Mouse (Mus musculus) lung, embryonic 14.5 days (tissue): ENCODE data around the gene Myo9a. TPM values are rescaled to one million over a fixed set of nuclear protein-coding genes. Genes with fewer than 3 reads are reported as not detected.
A peak's percentile ranks its signal among the peaks of the same experiment; 100 is the strongest.

Experiments used
- ATAC-seq: fragments of 200-750 bp; cut with Nextera tagmentation; 2 replicates; pipeline ENCODE4 v1.8.0; 2017; ENCODE audit warnings: mild to moderate bottlenecking, moderate TSS enrichment, moderate library complexity; ENCODE audit not compliant: insufficient read depth
- DNase-seq: peaks from one replicate; pipeline ENCODE4 v3.0.0-alpha.2; 2015
- H3K27ac ChIP-seq: fragments of 300-500 bp; sonication (generic); 2 replicates; pipeline ENCODE4 v1.5.1; 2014; ENCODE audit warnings: low read depth, mild to moderate bottlenecking, moderate library complexity
- H3K27me3 ChIP-seq: fragments of 300-500 bp; sonication (generic); 2 replicates; pipeline ENCODE4 v1.6.1; 2014; ENCODE audit warnings: low read length, control low read depth; ENCODE audit not compliant: insufficient read depth
- H3K36me3 ChIP-seq: fragments of 300-500 bp; sonication (generic); 2 replicates; pipeline ENCODE4 v1.6.1; 2014; ENCODE audit warnings: control low read depth; ENCODE audit not compliant: insufficient read depth
- H3K4me1 ChIP-seq: fragments of 300-500 bp; sonication (generic); 2 replicates; pipeline ENCODE4 v1.6.1; 2014; ENCODE audit warnings: antibody characterized with exemption, control low read depth; ENCODE audit not compliant: insufficient read depth
- H3K4me2 ChIP-seq: fragments of 300-500 bp; sonication (generic); 2 replicates; pipeline ENCODE4 v1.6.1; 2014; ENCODE audit warnings: mild to moderate bottlenecking
- H3K4me3 ChIP-seq: fragments of 300-500 bp; sonication (generic); 2 replicates; pipeline ENCODE4 v1.5.1; 2014; ENCODE audit warnings: low read depth, low read length
- H3K9ac ChIP-seq: fragments of 300-500 bp; sonication (generic); 2 replicates; pipeline ENCODE4 v1.6.1; 2014
- H3K9me3 ChIP-seq: fragments of 300-500 bp; sonication (generic); 2 replicates; pipeline ENCODE4 v1.6.1; 2016; ENCODE audit warnings: low read depth, low read length, control low read depth
- CTCF ChIP-seq: IDR thresholded peaks from 2 replicates; pipeline ENCODE4 v1.5.1; 2016; ENCODE audit warnings: antibody characterized with exemption, low read depth
- WGBS: fragments of 180-500 bp; shearing (Covaris S2); extraction: QIAGEN DNeasy Blood & Tissue Kit; methylation state at CpG from one replicate; pipeline ENCODE4 v1.1.7; 2014; 5-methylcytosine and 5-hydroxymethylcytosine counted together
- polyA plus RNA-seq: library from polyadenylated mRNA; unstranded; fragments of >200 nt; fragmentation: Nextera tagmentation; extraction: Ambion mirVana; gene quantifications from 2 replicates; pipeline ENCODE4 v1.2.1, GENCODE M21; 2014

Gene Myo9a
- polyA plus RNA-seq, 1 experiment from 2014 or later: 17.6 TPM

- WGBS: 44% methylated on average over 12 of the region's 12 CpGs
- H3K4me2 ChIP-seq: no peak overlapping the region
- no peak for TF ChIP-seq CTCF
- H3K27ac ChIP-seq: 0 out of 2 replicates have a peak overlapping the region, but pooled peaks have one; percentile 40
- no peaks in the 10 kb centered on the region; the same call in 1 of the 2 replicates for H3K4me1 ChIP-seq
- H3K36me3 ChIP-seq: no peaks in the 10 kb centered on the region
- no peaks in the 10 kb centered on the region for H3K27me3 ChIP-seq
- ATAC-seq: no peak
- DNase-seq: no peak
- no peaks in the 10 kb centered on the region for H3K9me3 ChIP-seq
- H3K4me3 ChIP-seq: no peak overlapping the region
- no peak overlapping the region for H3K9ac ChIP-seq
Observed at GRCm38 (mm10) chr9:59940913-59941884, 190.5 kb downstream of the Myo9a start.

GRCm38 (mm10) chr9:59941885-59942350 is 191.2 kb downstream of the Myo9a start:
- no peak for ATAC-seq

GRCm38 (mm10) chr9:59942501-59943085 is 191.9 kb downstream of the Myo9a start:
- no peak for TF ChIP-seq CTCF
- Histone ChIP-seq H3K36me3 (no peaks in the 10 kb centered on the region), H3K9me3 (no peaks in the 10 kb centered on the region), H3K27ac (no peak overlapping the region), H3K27me3 (no peaks in the 10 kb centered on the region), H3K4me2 (no peak overlapping the region), H3K9ac (no peak overlapping the region), H3K4me3 (no peak overlapping the region), H3K4me1 (no peaks in the 10 kb centered on the region; the same call in 1 of the 2 replicates)
- ATAC-seq: no peak
- peak; percentile 37 for DNase-seq
- 34% methylated on average over 5 of the region's 5 CpGs for WGBS

More at GRCm38 (mm10) chr9:59941885-59942350, 191.2 kb downstream of the Myo9a start:
- Histone ChIP-seq H3K4me1 (no peaks in the 10 kb centered on the region; the same call in 1 of the 2 replicates), H3K9me3 (no peaks in the 10 kb centered on the region), H3K4me3 (no peak overlapping the region), H3K36me3 (no peaks in the 10 kb centered on the region), H3K27me3 (no peaks in the 10 kb centered on the region), H3K9ac (no peak overlapping the region), H3K4me2 (no peak overlapping the region), H3K27ac (peak overlapping the region; percentile 40; the same call in 1 of the 2 replicates)
- peak; percentile 17 for DNase-seq
- TF ChIP-seq CTCF: no peak
- 14% methylated on average over 9 of the region's 9 CpGs for WGBS

GRCm38 (mm10) chr9:59943826-59944225 is 193.1 kb downstream of the Myo9a start:
- Histone ChIP-seq H3K9ac (no peak overlapping the region), H3K27me3 (no peaks in the 10 kb centered on the region), H3K4me1 (no peaks in the 10 kb centered on the region; the same call in 1 of the 2 replicates), H3K27ac (no peak overlapping the region), H3K4me2 (no peak overlapping the region), H3K4me3 (no peak overlapping the region), H3K9me3 (no peaks in the 10 kb centered on the region), H3K36me3 (no peaks in the 10 kb centered on the region)
- ATAC-seq (no peak), DNase-seq (no peak)
- no peak for TF ChIP-seq CTCF
- 80% methylated on average over 6 of the region's 6 CpGs for WGBS

GRCm38 (mm10) chr9:59945241-59945640 is 194.5 kb downstream of the Myo9a start:
- Histone ChIP-seq H3K4me1 (no peaks in the 10 kb centered on the region), H3K9me3 (no peaks in the 10 kb centered on the region), H3K27me3 (no peaks in the 10 kb centered on the region), H3K36me3 (no peaks in the 10 kb centered on the region), H3K27ac (no peak overlapping the region), H3K9ac (no peak overlapping the region), H3K4me3 (no peak overlapping the region), H3K4me2 (no peak overlapping the region)
- ATAC-seq: no peak
- 77% methylated on average over 3 of the region's 3 CpGs for WGBS
- no peak for DNase-seq
- TF ChIP-seq CTCF: no peak

GRCm38 (mm10) chr9:59947271-59947670 is 196.6 kb downstream of the Myo9a start:
- Histone ChIP-seq H3K27ac (no peak overlapping the region), H3K4me1 (no peaks in the 10 kb centered on the region), H3K36me3 (no peaks in the 10 kb centered on the region), H3K4me3 (no peak overlapping the region), H3K27me3 (no peaks in the 10 kb centered on the region), H3K9ac (no peak overlapping the region), H3K4me2 (no peak overlapping the region), H3K9me3 (no peaks in the 10 kb centered on the region)
- no peak for DNase-seq
- no peak for TF ChIP-seq CTCF
- WGBS: 80% methylated on average over 8 of the region's 8 CpGs
- no peak for ATAC-seq

GRCm38 (mm10) chr9:59948226-59948625 is 197.5 kb downstream of the Myo9a start:
- WGBS: 51% methylated on average over 8 of the region's 8 CpGs
- ATAC-seq (no peak), DNase-seq (no peak)

More at GRCm38 (mm10) chr9:59948226-59948625, 197.5 kb downstream of the Myo9a start:
- no peak for TF ChIP-seq CTCF
- Histone ChIP-seq H3K9me3 (no peaks in the 10 kb centered on the region), H3K4me3 (no peak overlapping the region), H3K4me2 (no peak overlapping the region), H3K36me3 (no peaks in the 10 kb centered on the region), H3K27ac (no peak overlapping the region), H3K4me1 (no peaks in the 10 kb centered on the region), H3K9ac (no peak overlapping the region), H3K27me3 (no peaks in the 10 kb centered on the region)
